Mouse (Mus musculus) hindbrain, embryonic 11.5 days (tissue): ENCODE results near the gene Adam19. TPM values are rescaled to one million over a fixed set of nuclear protein-coding genes. Genes with fewer than 3 reads are reported as not detected.

Source experiments
- ATAC-seq: fragments of 200-750 bp; cut with Nextera tagmentation; 2 replicates; pipeline ENCODE4 v1.8.0; 2017; ENCODE audit warnings: mild to moderate bottlenecking, moderate TSS enrichment, moderate library complexity; ENCODE audit not compliant: low FRiP score
- DNase-seq: peaks from one replicate; pipeline ENCODE4 v3.0.0-alpha.2; 2015; ENCODE audit warnings: low spot score
- H3K27ac ChIP-seq: fragments of 300-500 bp; sonication (generic); 2 replicates; pipeline ENCODE4 v1.5.1; 2014; ENCODE audit warnings: mild to moderate bottlenecking, low read depth, low read length
- H3K27me3 ChIP-seq: fragments of 300-500 bp; sonication (generic); 2 replicates; pipeline ENCODE4 v1.6.1; 2014; ENCODE audit warnings: mild to moderate bottlenecking, low read length, moderate library complexity, mixed read lengths; ENCODE audit not compliant: control insufficient read depth, insufficient read depth
- H3K36me3 ChIP-seq: fragments of 300-500 bp; sonication (generic); 2 replicates; pipeline ENCODE4 v1.6.1; 2014; ENCODE audit warnings: mild to moderate bottlenecking, low read length, moderate library complexity, mixed read lengths; ENCODE audit not compliant: control insufficient read depth, insufficient read depth
- H3K4me1 ChIP-seq: fragments of 300-500 bp; sonication (generic); replicated peaks from 2 replicates; pipeline ENCODE4 v1.6.1; 2014; ENCODE audit warnings: low read length, mixed read lengths; ENCODE audit not compliant: control insufficient read depth, insufficient read depth
- H3K4me2 ChIP-seq: fragments of 300-500 bp; sonication (generic); replicated peaks from 2 replicates; pipeline ENCODE4 v1.6.1; 2014; ENCODE audit warnings: mild to moderate bottlenecking, low read depth, low read length
- H3K4me3 ChIP-seq: fragments of 300-500 bp; sonication (generic); 2 replicates; pipeline ENCODE4 v1.5.1; 2014; ENCODE audit warnings: low read depth, low read length
- H3K9ac ChIP-seq: fragments of 300-500 bp; sonication (generic); 2 replicates; pipeline ENCODE4 v1.6.1; 2014; ENCODE audit warnings: low read depth, low read length
- H3K9me3 ChIP-seq: fragments of 300-500 bp; sonication (generic); 2 replicates; pipeline ENCODE4 v1.6.1; 2016; ENCODE audit warnings: low read length; ENCODE audit not compliant: control insufficient read depth
- WGBS: fragments of 180-500 bp; shearing (Covaris S2); extraction: QIAGEN DNeasy Blood & Tissue Kit; methylation state at CpG from one replicate; pipeline ENCODE4 v1.1.7; 2014; 5-methylcytosine and 5-hydroxymethylcytosine counted together
- polyA plus RNA-seq: library from polyadenylated mRNA; unstranded; fragments of >200 nt; fragmentation: Nextera tagmentation; extraction: Ambion mirVana; gene quantifications from 2 replicates; pipeline ENCODE4 v1.2.1, GENCODE M21; 2014

Adam19 gene
- polyA plus RNA-seq, 1 experiment from 2014 or later: 9.4 TPM

DNA sequence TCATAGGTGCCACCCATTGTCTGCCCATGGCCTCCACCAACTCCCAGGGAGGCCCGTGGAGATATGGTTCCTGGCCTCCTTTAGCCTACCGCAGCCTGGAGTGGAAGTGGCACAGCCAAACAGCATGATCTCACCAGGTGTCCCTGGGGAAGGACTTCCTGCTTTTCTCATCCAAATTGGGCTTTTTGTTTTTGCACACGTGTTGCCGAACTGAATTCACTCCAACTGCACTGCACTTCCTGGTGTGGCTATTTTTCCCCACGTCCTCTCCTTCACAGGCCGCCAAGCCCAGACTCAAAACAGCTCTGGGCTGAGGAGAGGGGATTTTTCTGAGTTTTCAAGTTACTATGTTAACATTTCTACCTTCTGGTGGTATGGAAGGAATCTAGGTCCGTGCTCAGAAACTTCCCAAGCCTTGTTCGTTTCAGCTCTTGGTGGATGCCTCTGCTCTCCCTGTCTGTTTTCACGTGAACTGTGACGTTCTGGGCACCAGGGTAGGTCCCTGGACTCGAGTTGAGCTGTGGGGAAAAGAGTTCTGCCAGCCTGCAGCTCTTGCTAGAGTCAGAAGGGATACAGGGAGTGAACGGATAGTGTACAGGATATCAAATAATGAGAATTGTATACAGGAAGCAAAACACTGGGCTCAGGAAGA is 13.1 kb downstream of the Adam19 start:
- WGBS: 26% methylated on average over 12 of the region's 12 CpGs
- DNase-seq: no peak

DNA sequence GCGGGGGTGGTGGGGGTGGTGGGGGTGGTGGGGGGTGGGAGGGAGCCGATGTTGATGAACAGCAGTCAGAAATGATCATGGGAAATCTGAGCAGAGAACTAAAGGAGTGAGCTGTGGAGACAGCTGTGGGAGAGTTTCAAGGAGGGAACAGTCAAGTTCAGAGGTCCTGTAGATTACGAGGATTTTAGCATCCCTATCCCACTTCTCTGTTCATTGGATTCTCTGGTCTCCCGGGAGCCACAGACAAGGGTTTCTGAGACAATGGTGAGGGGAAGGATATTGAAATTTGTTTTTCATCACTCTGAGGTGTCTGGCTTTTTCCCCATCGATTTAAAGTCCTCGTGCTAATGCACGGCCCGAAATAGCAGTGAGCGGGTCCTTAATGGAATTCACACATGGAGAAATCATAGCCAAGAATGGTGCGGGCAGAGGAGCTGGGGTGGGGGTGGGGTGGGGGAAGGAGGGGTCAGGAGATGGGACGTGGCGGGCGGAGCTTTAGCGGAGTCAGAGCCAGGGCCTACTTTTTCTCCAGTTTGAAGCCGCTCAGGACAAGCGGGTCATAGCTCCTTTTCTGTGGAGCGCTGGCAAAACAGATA is 13.7 kb downstream of the Adam19 start:
- WGBS: 29% methylated on average over 16 of the region's 17 CpGs
- Histone ChIP-seq H3K27ac (peak overlapping the region; percentile 58), H3K4me3 (no peak overlapping the region), H3K4me1 (peaks cover 3% of the 10 kb centered on the region; the same call in 1 of the 2 replicates), H3K9me3 (no peaks in the 10 kb centered on the region), H3K4me2 (no peak overlapping the region), H3K36me3 (no peaks in the 10 kb centered on the region), H3K9ac (no peak overlapping the region), H3K27me3 (no peaks in the 10 kb centered on the region)
- ATAC-seq (no peak), DNase-seq (peak; percentile 40)

More for the DNA sequence above, 13.1 kb downstream of the Adam19 start:
- Histone ChIP-seq H3K4me2 (no peak overlapping the region), H3K36me3 (no peaks in the 10 kb centered on the region), H3K9ac (no peak overlapping the region), H3K27me3 (no peaks in the 10 kb centered on the region), H3K4me3 (no peak overlapping the region), H3K27ac (0 out of 2 replicates have a peak overlapping the region, but pooled peaks have one; percentile 24), H3K9me3 (no peaks in the 10 kb centered on the region), H3K4me1 (peaks cover 3% of the 10 kb centered on the region; the same call in 1 of the 2 replicates)
- 0 out of 2 replicates have a peak, but pooled peaks have one; percentile 30 for ATAC-seq

DNA sequence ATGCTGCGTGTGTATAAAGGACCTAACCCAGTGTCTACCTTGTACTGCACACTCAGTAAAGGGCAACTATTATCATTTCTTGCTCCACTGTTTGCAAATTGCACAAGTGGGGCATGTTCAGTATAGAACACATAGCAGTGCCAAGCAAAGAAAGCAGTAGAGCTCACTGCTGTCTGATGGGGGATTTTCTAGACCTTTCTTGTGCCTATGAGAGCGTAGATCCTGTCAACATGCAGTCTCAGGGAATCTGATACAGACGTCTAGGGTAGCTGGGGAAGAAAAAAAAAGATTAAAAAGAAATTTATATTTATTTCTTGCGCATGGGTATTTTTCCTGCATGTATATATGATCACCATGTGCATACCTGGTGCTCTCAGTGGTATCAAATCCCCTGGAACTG is 14.4 kb downstream of the Adam19 start:
- Histone ChIP-seq H3K4me3 (no peak overlapping the region), H3K27ac (peak overlapping the region; percentile 58; the same call in 1 of the 2 replicates), H3K4me2 (no peak overlapping the region), H3K4me1 (peaks cover 3% of the 10 kb centered on the region; the same call in 1 of the 2 replicates), H3K9me3 (no peaks in the 10 kb centered on the region), H3K9ac (no peak overlapping the region), H3K36me3 (no peaks in the 10 kb centered on the region), H3K27me3 (no peaks in the 10 kb centered on the region)
- ATAC-seq: no peak; the same call in 1 of the 2 replicates
- 86% methylated on average over 4 of the region's 4 CpGs for WGBS
- DNase-seq: no peak

DNA sequence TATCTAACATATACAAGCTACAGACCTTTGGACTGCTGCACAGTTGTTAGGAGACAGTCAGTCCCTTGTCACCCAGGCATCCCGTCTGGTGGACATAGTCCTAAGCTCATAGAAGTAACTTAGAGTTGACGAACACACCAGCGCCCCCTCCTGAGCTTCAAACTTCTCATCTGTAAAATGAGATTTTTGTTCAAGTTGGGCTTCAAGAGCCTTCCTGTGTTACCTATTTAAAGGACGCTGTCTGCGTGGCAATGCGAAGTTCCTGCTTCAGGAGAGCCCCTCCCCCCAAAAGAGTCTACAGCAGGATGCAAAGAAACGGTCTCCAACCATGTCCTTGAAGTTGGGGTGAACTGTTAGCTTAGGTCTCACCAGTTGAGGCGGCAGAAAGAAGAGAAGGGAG is 15.0 kb downstream of the Adam19 start:
- Histone ChIP-seq H3K4me3 (no peak overlapping the region), H3K4me1 (peaks cover 3% of the 10 kb centered on the region; the same call in 1 of the 2 replicates), H3K9ac (no peak overlapping the region), H3K36me3 (no peaks in the 10 kb centered on the region), H3K27me3 (no peaks in the 10 kb centered on the region), H3K4me2 (no peak overlapping the region), H3K27ac (no peak overlapping the region), H3K9me3 (no peaks in the 10 kb centered on the region)
- 82% methylated on average over 8 of the region's 8 CpGs for WGBS
- ATAC-seq: no peak
- no peak for DNase-seq

DNA sequence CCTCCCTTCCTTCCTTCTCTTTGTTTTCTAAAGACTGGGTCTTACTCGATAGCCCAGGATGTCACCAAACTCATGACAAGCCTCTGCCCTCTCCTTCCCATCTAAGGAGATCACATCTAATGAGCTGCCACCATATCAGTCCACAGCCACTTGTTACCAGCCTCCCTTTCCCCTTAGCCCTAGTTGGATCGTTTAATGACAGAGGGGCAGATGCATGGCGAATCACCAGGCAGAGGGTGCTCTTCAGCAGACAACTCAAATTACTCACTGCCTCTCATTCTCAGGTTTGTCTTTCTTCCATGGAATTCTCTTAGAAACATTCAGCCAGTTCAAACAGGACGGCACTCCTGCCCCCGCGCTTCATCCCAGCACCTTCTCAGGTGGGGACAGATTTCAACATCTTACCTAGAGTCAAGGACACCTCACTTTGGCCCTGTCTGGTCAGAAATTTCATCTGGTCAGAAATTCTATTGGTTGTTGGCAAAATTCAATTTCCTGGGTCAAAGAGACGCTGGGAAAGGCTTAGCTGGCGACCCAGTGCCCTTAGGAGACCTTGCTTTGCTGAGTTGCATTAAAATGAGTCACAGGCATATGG is 16.8 kb downstream of the Adam19 start:
- Histone ChIP-seq H3K9me3 (0 out of 2 replicates have a peak, but pooled peaks cover 2% of the 10 kb centered on the region), H3K27me3 (no peaks in the 10 kb centered on the region), H3K27ac (no peak overlapping the region), H3K9ac (no peak overlapping the region), H3K4me1 (peaks cover 3% of the 10 kb centered on the region; the same call in 1 of the 2 replicates), H3K4me3 (no peak overlapping the region), H3K36me3 (no peaks in the 10 kb centered on the region), H3K4me2 (no peak overlapping the region)
- WGBS: 73% methylated on average over 8 of the region's 8 CpGs
- ATAC-seq: no peak
- DNase-seq: no peak

DNA sequence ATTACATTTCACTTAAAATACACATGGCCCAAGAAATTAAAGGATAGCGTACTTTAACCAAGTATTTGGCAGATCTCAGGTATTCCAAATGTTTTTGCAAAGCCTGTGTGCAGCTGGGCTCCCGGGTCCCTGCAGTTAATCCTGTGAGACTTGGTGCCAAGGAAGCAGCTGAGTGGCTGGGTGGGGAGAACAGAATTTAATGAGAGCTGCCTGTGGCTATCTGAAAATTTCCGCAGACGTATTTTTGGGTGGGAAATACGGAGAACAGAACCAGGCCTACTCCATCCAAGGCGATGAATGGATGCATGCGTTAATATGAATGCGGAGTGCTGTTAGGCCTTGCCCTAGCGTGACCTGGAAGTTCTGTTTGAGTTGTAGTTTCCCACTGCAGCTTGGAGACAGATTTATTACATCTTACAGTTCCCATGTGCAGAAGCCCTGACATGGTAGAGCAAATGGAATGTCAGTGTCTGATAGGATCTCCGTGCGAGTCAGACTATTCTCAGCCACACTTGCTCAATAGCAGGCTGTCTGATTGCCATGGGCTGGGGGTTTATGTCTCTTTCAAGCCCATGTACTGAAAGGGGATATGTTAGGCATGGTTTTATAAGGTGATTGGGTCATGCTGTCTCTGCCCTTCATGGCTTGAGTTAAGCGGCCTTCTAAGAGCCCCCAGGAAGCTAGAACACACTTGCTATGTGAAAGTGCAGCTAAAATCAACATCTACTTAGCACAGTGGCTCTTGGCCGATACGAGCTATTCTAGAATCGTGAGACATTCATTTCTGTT is 17.5 kb downstream of the Adam19 start:
- H3K4me3 ChIP-seq: no peak overlapping the region
- DNase-seq (no peak), ATAC-seq (no peak)
- no peak overlapping the region for H3K4me2 ChIP-seq
- H3K9ac ChIP-seq: no peak overlapping the region
- 0 out of 2 replicates have a peak, but pooled peaks cover 2% of the 10 kb centered on the region for H3K9me3 ChIP-seq
- WGBS: 79% methylated on average over 15 of the region's 15 CpGs
- no peaks in the 10 kb centered on the region for H3K27me3 ChIP-seq
- no peak overlapping the region for H3K27ac ChIP-seq
- no peaks in the 10 kb centered on the region for H3K36me3 ChIP-seq
- H3K4me1 ChIP-seq: peaks cover 3% of the 10 kb centered on the region; the same call in 1 of the 2 replicates

DNA sequence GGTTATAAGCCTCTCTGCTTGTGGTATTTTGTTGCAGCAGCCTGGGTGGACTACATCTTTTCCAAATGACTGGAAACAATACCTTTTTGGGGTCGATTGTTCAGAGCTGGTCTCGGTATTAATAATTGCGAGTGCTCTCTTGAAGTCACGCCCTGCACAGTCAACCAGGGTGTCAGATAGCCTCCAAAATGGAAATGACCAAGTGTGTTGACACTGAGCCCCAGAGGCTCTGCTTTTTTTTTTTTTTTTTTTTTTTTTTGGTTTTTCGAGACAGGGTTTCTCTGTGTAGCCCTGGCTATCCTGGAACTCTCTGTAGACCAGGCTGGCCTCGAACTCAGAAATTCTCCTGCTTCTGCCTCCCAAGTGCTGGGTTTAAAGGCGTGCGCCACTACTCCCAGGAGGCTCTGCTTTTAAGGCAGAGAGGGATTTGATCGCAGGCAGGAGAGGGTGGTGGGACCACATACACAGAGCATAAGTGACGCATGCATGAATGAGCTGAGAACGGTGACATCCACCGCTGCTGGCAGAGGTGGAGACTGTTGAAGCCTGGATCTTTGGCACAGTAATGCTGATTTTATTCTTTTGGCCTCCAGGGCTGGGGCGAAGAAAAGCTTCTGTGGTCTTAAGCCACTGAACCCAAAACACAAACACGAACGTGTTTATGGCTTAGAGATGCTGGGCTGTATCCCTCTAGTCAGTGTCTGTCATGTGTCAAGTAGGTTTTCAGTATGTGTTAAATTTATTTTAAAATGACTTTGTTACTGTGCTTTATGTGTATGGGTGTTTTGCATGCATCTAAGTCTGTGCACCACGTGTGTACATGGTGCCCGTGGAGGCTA is 18.3 kb downstream of the Adam19 start:
- Histone ChIP-seq H3K27ac (no peak overlapping the region), H3K9me3 (0 out of 2 replicates have a peak, but pooled peaks cover 2% of the 10 kb centered on the region), H3K36me3 (no peaks in the 10 kb centered on the region), H3K4me3 (no peak overlapping the region), H3K9ac (no peak overlapping the region), H3K27me3 (no peaks in the 10 kb centered on the region), H3K4me1 (peaks cover 3% of the 10 kb centered on the region; the same call in 1 of the 2 replicates), H3K4me2 (no peak overlapping the region)
- ATAC-seq (no peak), DNase-seq (no peak)
- 92% methylated on average over 17 of the region's 17 CpGs for WGBS

DNA sequence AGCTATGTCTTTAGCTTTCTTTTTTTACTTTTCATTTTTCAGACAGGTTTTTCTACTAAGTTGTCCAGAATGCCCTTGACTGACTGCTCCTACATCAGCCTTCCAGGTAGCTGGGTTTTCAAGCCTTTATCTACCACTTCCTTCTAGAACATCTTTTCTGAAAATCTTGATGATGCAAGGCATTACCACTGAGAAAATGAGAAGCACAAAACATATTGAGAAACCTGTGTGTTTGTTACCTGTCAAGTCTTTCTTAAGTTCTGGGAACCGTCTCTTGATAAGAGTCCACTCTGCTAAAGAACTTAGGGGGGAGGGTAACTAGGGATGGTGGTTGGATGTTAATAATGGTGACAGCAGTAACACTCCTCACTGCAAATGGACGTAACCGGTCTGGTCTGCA is 19.7 kb downstream of the Adam19 start:
- DNase-seq (no peak), ATAC-seq (no peak)
- H3K4me1 ChIP-seq: no peaks in the 10 kb centered on the region
- no peak overlapping the region for H3K9ac ChIP-seq
- H3K4me2 ChIP-seq: no peak overlapping the region
- no peak overlapping the region for H3K4me3 ChIP-seq
- no peaks in the 10 kb centered on the region for H3K36me3 ChIP-seq
- 0 out of 2 replicates have a peak, but pooled peaks cover 2% of the 10 kb centered on the region for H3K9me3 ChIP-seq
- WGBS: 96% methylated on average over 3 of the region's 3 CpGs
- H3K27me3 ChIP-seq: no peaks in the 10 kb centered on the region
- H3K27ac ChIP-seq: no peak overlapping the region
